Mouse (Mus musculus): ENCODE data around the gene Gm17334. TPM values are rescaled to one million over a fixed set of nuclear protein-coding genes. Genes with fewer than 3 reads are reported as not detected.

Gm17334 gene
- polyA plus RNA-seq, 1 experiment from 2014 or later = 0.68 TPM

DNA sequence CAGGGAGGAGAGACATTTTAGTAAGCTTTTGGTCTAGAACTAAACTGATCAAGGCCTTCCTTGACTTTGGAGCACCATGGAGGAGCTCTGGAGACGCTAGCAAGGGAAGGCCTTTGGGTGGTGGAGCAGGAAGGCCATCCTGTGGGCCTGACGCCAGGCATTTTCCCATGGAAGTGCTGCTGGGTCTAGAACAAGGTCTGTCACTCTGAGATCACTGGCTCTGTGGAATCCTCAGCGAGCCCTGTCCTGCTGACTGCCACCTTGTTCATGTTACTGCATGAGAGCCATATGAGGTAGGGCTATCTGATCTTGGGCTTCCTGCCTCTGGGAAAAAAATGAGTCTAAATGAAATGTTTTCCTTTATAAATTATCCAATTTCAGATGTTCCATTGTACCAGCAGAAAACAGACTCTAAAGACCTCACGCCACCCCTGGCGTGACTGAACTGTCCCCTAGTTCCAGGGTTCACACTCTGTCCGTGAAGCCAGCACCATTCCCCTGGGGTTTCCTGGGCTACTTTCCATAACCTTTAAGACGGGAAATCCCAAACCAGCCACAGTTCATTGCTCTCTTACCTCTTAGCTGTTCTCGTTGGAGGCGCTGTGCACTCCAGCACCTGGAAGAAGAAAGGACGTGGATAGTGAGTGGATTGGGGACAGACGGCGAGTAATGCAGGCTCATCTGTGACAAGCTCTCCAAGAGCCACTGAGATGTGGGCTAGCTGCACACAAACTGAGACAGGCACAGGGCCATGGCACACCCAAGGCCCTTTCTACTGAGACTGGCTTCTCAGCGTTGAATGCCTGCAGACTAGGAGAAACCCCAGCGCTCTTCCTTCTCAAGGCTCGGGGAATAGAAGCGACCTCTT lies 40.2 kb upstream of the Gm17334 start:
- Histone ChIP-seq H3K9ac (ENCODE audit: low read length) (no peak overlapping the region), H3K36me3 (ENCODE audit: control insufficient read depth, insufficient read depth, low read length) (no peaks in the 10 kb centered on the region), H3K27ac (ENCODE audit: low read depth) (no peak overlapping the region), H3K9me3 (ENCODE audit: control insufficient read depth, low read length) (no peaks in the 10 kb centered on the region), H3K4me3 (ENCODE audit: low read depth, low read length) (no peak overlapping the region), H3K27me3 (replicated peaks; ENCODE audit: control insufficient read depth, insufficient read depth, low read length) (no peaks in the 10 kb centered on the region), H3K4me2 (ENCODE audit: low read length) (no peak overlapping the region), H3K4me1 (replicated peaks; ENCODE audit: control insufficient read depth, insufficient read depth, low read length) (peaks cover 13% of the 10 kb centered on the region; the same call in 1 of the 2 replicates)
- ATAC-seq (replicated peaks; ENCODE audit: low FRiP score, low TSS enrichment, low read depth) = no peak
- no peak for DNase-seq (ENCODE audit: low spot score)
- WGBS = 79% methylated on average over 16 of the region's 16 CpGs

DNA sequence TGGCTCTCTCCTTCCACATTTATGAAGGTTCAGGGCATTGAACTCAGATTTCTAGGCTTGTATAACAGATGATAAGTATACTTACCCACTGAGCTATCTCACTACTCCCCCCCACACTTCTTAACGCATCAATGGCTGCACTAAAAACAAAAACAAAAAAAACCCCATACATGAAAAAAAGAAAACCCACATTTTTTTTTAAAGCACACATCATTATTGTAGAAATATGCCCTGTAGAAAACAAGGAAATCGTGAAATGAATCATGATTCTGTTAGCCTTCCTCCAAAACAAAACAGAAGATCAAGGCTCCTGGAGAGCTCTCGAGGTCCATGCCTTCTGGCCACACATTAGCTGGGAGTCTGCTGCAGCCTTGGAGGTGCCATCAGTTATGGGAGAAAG lies 38.3 kb upstream of the Gm17334 start:
- no peak overlapping the region for H3K4me3 ChIP-seq (ENCODE audit: low read depth, low read length)
- H3K4me2 ChIP-seq (ENCODE audit: low read length) = no peak overlapping the region
- H3K4me1 ChIP-seq (replicated peaks; ENCODE audit: control insufficient read depth, insufficient read depth, low read length) = peaks cover 13% of the 10 kb centered on the region; the same call in 1 of the 2 replicates
- H3K9ac ChIP-seq (ENCODE audit: low read length) = no peak overlapping the region
- DNase-seq (ENCODE audit: low spot score) (no peak), ATAC-seq (replicated peaks; ENCODE audit: low FRiP score, low TSS enrichment, low read depth) (no peak)
- no peak overlapping the region for H3K27ac ChIP-seq (ENCODE audit: low read depth)
- H3K27me3 ChIP-seq (replicated peaks; ENCODE audit: control insufficient read depth, insufficient read depth, low read length) = no peaks in the 10 kb centered on the region
- no peaks in the 10 kb centered on the region for H3K36me3 ChIP-seq (ENCODE audit: control insufficient read depth, insufficient read depth, low read length)
- H3K9me3 ChIP-seq (ENCODE audit: control insufficient read depth, low read length) = no peaks in the 10 kb centered on the region
- WGBS = 81% methylated on average over 3 of the region's 3 CpGs

DNA sequence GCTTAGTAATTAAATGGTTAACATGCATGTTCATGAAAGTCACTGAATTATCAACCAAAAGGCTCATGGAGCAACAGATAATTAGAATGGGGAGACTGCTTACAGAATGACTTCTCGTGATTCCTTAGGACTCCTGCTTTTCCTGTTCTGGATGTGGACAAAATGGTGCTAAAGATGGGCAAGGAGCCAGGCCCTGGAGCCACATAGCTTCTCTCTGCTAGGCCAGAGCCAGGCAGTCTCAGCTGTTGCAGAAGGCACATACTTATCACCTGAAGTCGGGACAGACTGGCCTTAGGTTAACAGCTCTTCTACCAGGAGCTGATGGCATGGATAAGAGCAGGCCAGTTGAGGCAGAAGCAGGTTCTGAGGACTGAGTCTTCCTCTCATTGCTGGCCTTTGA lies 37.8 kb upstream of the Gm17334 start:
- ATAC-seq (replicated peaks; ENCODE audit: low FRiP score, low TSS enrichment, low read depth) = no peak
- WGBS = 52% methylated on average over 2 of the region's 2 CpGs
- Histone ChIP-seq H3K4me2 (ENCODE audit: low read length) (no peak overlapping the region), H3K4me1 (replicated peaks; ENCODE audit: control insufficient read depth, insufficient read depth, low read length) (peaks cover 13% of the 10 kb centered on the region; the same call in 1 of the 2 replicates), H3K27ac (ENCODE audit: low read depth) (no peak overlapping the region), H3K36me3 (ENCODE audit: control insufficient read depth, insufficient read depth, low read length) (no peaks in the 10 kb centered on the region), H3K9ac (ENCODE audit: low read length) (no peak overlapping the region), H3K9me3 (ENCODE audit: control insufficient read depth, low read length) (no peaks in the 10 kb centered on the region), H3K27me3 (replicated peaks; ENCODE audit: control insufficient read depth, insufficient read depth, low read length) (no peaks in the 10 kb centered on the region), H3K4me3 (ENCODE audit: low read depth, low read length) (no peak overlapping the region)
- no peak for DNase-seq (ENCODE audit: low spot score)

DNA sequence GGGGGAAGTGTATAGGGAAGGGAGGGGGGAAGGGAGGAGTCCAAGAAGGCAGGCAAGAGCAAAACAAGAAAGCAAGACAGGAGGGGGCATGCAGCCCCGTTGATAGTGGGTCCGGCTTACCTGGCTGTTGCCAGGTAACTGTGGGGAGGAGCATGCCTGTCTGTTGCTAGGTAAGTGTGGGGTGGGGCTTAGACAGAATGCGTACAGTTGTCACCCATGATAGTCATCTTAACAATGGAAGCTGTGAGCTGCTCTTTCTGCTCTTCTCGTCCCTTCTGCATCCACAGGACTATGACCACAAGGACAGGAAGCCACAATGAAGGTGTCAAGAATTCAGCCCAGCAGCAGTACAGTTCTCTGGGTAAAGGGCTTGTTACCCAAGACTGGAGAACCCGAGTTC lies 37.2 kb upstream of the Gm17334 start:
- H3K27me3 ChIP-seq (replicated peaks; ENCODE audit: control insufficient read depth, insufficient read depth, low read length) = no peaks in the 10 kb centered on the region
- no peak for DNase-seq (ENCODE audit: low spot score)
- H3K27ac ChIP-seq (ENCODE audit: low read depth) = no peak overlapping the region
- H3K4me3 ChIP-seq (ENCODE audit: low read depth, low read length) = no peak overlapping the region
- H3K36me3 ChIP-seq (ENCODE audit: control insufficient read depth, insufficient read depth, low read length) = no peaks in the 10 kb centered on the region
- H3K4me2 ChIP-seq (ENCODE audit: low read length) = no peak overlapping the region
- no peaks in the 10 kb centered on the region for H3K9me3 ChIP-seq (ENCODE audit: control insufficient read depth, low read length)
- ATAC-seq (replicated peaks; ENCODE audit: low FRiP score, low TSS enrichment, low read depth) = no peak
- H3K9ac ChIP-seq (ENCODE audit: low read length) = no peak overlapping the region
- WGBS = 60% methylated on average over 5 of the region's 5 CpGs
- peaks cover 13% of the 10 kb centered on the region; the same call in 1 of the 2 replicates for H3K4me1 ChIP-seq (replicated peaks; ENCODE audit: control insufficient read depth, insufficient read depth, low read length)

DNA sequence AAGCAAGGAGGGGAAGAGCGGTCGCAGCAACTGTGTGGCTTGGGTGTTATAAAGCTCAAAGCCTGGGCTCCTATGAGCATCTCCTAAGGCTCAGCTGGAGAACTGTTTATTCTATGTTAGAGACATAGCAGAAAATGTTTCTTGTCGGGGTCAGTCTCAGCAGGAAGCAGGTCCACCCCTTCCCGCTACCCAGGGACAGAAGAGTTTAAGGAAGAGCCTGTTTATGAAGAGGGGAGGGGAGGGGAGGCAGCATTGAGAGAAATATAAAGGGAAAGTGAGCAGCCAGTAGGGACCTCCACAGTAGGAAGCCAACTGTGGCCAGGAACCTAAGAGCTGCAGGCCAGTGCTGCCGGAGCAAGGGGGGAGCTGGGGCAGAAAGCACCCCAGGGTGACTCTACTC lies 36.4 kb upstream of the Gm17334 start:
- Histone ChIP-seq H3K9ac (ENCODE audit: low read length) (no peak overlapping the region), H3K4me2 (ENCODE audit: low read length) (no peak overlapping the region), H3K4me3 (ENCODE audit: low read depth, low read length) (no peak overlapping the region), H3K27ac (ENCODE audit: low read depth) (peak overlapping the region; percentile 27; the same call in 1 of the 2 replicates), H3K36me3 (ENCODE audit: control insufficient read depth, insufficient read depth, low read length) (no peaks in the 10 kb centered on the region), H3K27me3 (replicated peaks; ENCODE audit: control insufficient read depth, insufficient read depth, low read length) (no peaks in the 10 kb centered on the region), H3K9me3 (ENCODE audit: control insufficient read depth, low read length) (no peaks in the 10 kb centered on the region), H3K4me1 (replicated peaks; ENCODE audit: control insufficient read depth, insufficient read depth, low read length) (peaks cover 13% of the 10 kb centered on the region; the same call in 1 of the 2 replicates)
- 31% methylated on average over 5 of the region's 5 CpGs for WGBS
- DNase-seq (ENCODE audit: low spot score) (no peak), ATAC-seq (replicated peaks; ENCODE audit: low FRiP score, low TSS enrichment, low read depth) (no peak)

DNA sequence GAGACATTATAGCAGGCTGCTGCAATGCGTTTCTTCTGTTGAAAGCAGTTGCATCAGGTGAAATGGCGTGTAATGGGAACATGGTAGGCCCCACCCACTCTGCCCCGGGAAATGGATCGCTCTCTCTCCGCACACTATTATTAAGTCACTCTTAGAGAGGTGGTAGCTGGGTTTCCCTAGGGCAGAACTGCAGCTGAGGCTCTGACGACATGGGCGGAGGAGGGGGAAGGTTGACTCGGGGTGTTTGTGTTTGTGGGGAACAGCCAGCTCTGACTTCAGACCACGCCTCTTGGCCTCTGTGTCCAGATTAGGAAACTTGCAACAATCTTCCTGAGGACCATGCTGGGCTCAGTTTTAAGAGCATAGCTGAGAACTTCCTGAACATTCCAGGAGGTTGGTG lies 32.8 kb upstream of the Gm17334 start:
- ATAC-seq (replicated peaks; ENCODE audit: low FRiP score, low TSS enrichment, low read depth) = no peak
- H3K4me1 ChIP-seq (replicated peaks; ENCODE audit: control insufficient read depth, insufficient read depth, low read length) = peaks cover 13% of the 10 kb centered on the region; the same call in 1 of the 2 replicates
- no peak overlapping the region for H3K9ac ChIP-seq (ENCODE audit: low read length)
- H3K36me3 ChIP-seq (ENCODE audit: control insufficient read depth, insufficient read depth, low read length) = no peaks in the 10 kb centered on the region
- DNase-seq (ENCODE audit: low spot score) = no peak
- H3K27me3 ChIP-seq (replicated peaks; ENCODE audit: control insufficient read depth, insufficient read depth, low read length) = no peaks in the 10 kb centered on the region
- no peaks in the 10 kb centered on the region for H3K9me3 ChIP-seq (ENCODE audit: control insufficient read depth, low read length)
- H3K4me3 ChIP-seq (ENCODE audit: low read depth, low read length) = no peak overlapping the region
- 72% methylated on average over 9 of the region's 9 CpGs for WGBS
- no peak overlapping the region for H3K27ac ChIP-seq (ENCODE audit: low read depth)
- H3K4me2 ChIP-seq (ENCODE audit: low read length) = no peak overlapping the region

DNA sequence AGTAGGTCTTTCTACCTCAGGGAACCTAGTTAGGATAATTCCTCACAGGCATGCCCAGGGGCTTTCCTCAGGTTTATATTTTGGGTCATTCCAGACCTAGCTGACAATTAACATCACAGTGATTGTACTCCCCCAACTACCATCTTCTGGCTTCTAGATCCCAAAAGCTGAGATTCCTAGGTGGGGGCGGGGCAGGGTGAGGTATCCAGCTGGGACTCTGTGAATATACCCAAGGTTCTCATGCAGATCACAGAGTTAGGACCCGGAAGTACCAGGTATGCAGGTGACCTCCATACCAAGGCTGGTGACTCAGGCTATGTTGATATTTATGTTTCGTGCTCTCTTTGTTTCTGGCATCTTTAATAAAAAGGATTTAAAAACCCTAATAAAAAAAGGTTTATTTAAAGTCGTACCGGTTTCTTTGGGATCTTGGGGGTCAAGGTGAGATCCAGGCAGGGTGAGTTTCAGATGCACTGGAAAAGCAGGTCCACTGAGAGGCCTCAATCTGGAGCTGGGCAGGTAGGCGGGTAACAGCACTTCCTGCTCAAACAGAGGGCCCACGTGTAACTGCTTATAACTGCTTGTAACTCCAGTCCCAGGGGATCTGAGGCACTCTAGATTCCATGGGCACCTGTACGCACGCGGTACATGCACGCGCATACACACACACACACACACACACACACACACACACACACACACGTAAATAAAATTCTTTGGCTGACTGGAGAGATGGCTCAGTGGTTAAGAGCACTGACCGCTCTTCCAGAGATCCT lies 31.8 kb upstream of the Gm17334 start:
- H3K9ac ChIP-seq (ENCODE audit: low read length) = no peak overlapping the region
- H3K27me3 ChIP-seq (replicated peaks; ENCODE audit: control insufficient read depth, insufficient read depth, low read length) = no peaks in the 10 kb centered on the region
- H3K4me2 ChIP-seq (ENCODE audit: low read length) = no peak overlapping the region
- no peak for DNase-seq (ENCODE audit: low spot score)
- no peaks in the 10 kb centered on the region for H3K9me3 ChIP-seq (ENCODE audit: control insufficient read depth, low read length)
- WGBS = 77% methylated on average over 14 of the region's 14 CpGs
- H3K36me3 ChIP-seq (ENCODE audit: control insufficient read depth, insufficient read depth, low read length) = no peaks in the 10 kb centered on the region
- H3K4me3 ChIP-seq (ENCODE audit: low read depth, low read length) = no peak overlapping the region
- peaks cover 9% of the 10 kb centered on the region; the same call in 1 of the 2 replicates for H3K4me1 ChIP-seq (replicated peaks; ENCODE audit: control insufficient read depth, insufficient read depth, low read length)
- H3K27ac ChIP-seq (ENCODE audit: low read depth) = no peak overlapping the region
- no peak for ATAC-seq (replicated peaks; ENCODE audit: low FRiP score, low TSS enrichment, low read depth)

DNA sequence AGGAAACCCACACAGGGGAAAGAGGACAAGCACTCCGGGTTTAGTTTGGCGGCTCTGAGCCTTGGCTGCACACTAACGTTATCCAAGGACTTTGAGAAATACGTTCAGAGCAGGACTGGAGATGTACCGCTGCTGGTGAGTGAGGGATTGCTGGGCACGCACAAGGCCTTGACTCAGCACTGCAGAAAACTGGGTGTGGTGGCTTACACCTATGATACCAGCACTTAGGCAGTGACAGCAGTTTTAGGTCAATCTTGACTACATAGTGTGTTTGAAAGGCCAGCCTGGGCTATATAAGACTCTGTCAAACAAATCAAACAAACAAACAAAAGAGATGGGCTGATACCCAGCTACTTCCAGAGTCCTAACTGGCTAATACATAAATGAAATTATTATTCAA lies 30.5 kb upstream of the Gm17334 start:
- Histone ChIP-seq H3K4me3 (ENCODE audit: low read depth, low read length) (no peak overlapping the region), H3K27ac (ENCODE audit: low read depth) (no peak overlapping the region), H3K9ac (ENCODE audit: low read length) (no peak overlapping the region), H3K4me1 (replicated peaks; ENCODE audit: control insufficient read depth, insufficient read depth, low read length) (no peaks in the 10 kb centered on the region), H3K36me3 (ENCODE audit: control insufficient read depth, insufficient read depth, low read length) (no peaks in the 10 kb centered on the region), H3K27me3 (replicated peaks; ENCODE audit: control insufficient read depth, insufficient read depth, low read length) (no peaks in the 10 kb centered on the region), H3K9me3 (ENCODE audit: control insufficient read depth, low read length) (no peaks in the 10 kb centered on the region), H3K4me2 (ENCODE audit: low read length) (no peak overlapping the region)
- ATAC-seq (replicated peaks; ENCODE audit: low FRiP score, low TSS enrichment, low read depth) = no peak
- 66% methylated on average over 6 of the region's 6 CpGs for WGBS
- no peak for DNase-seq (ENCODE audit: low spot score)
